Mouse (Mus musculus) G1E (cell line): ENCODE results near the gene Clec4b2. TPM values are rescaled to one million over a fixed set of nuclear protein-coding genes. Genes with fewer than 3 reads are reported as not detected.
"Not testable (repeated sequence)": the region's sequence is repeated elsewhere in the genome, so short reads cannot be mapped to it uniquely, and the experiment has no call there.

Experiments used
- ATAC-seq: 2 replicates; pipeline ENCODE4 v1.8.0; 2016; ENCODE audit warnings: mild to moderate bottlenecking; ENCODE audit not compliant: insufficient number of reproducible peaks, poor library complexity, low FRiP score, severe bottlenecking; ENCODE audit errors: extremely low read depth
- DNase-seq: peaks from one replicate; pipeline ENCODE4 v3.0.0; 2012; ENCODE audit warnings: low spot score
- H3K27me3 ChIP-seq: 2 replicates; pipeline ENCODE4 v1.6.1; 2012; ENCODE audit warnings: mild to moderate bottlenecking, low read length, inconsistent platforms; ENCODE audit not compliant: insufficient read depth
- H3K36me3 ChIP-seq: replicated peaks from 2 replicates; pipeline ENCODE3; 2012; ENCODE audit warnings: mild to moderate bottlenecking, inconsistent platforms
- H3K4me1 ChIP-seq: 2 replicates; pipeline ENCODE4 v1.6.1; 2012; ENCODE audit warnings: low read depth, low read length, inconsistent platforms, mixed read lengths; ENCODE audit not compliant: insufficient read depth
- H3K4me3 ChIP-seq: 2 replicates; pipeline ENCODE4 v1.5.1; 2012; ENCODE audit warnings: low read depth, mild to moderate bottlenecking, inconsistent platforms, low read length, moderate library complexity, mixed read lengths
- H3K9me3 ChIP-seq: replicated peaks from 2 replicates; pipeline ENCODE4 v1.6.1; 2012; ENCODE audit warnings: inconsistent platforms
- CTCF ChIP-seq: IDR thresholded peaks from 2 replicates; pipeline ENCODE4 v1.5.1; 2012; ENCODE audit warnings: low read depth, low read length, inconsistent platforms, mixed read lengths
- GATA1 ChIP-seq: IDR thresholded peaks from 2 replicates; pipeline ENCODE4 v1.6.1; 2012; ENCODE audit warnings: borderline replicate concordance, low read length, inconsistent platforms, mixed read lengths
- GATA2 ChIP-seq: IDR thresholded peaks from 2 replicates; pipeline ENCODE4 v1.6.1; 2012; ENCODE audit warnings: low read depth, low read length, inconsistent platforms, borderline replicate concordance
- POLR2AphosphoS5 ChIP-seq: IDR thresholded peaks from 2 replicates; pipeline ENCODE4 v1.6.1; 2012; ENCODE audit warnings: low read depth, low read length, inconsistent platforms; ENCODE audit not compliant: insufficient replicate concordance
- TAL1 ChIP-seq: conservative IDR thresholded peaks from 2 replicates; pipeline ENCODE4 v1.6.1; 2012; ENCODE audit warnings: low read depth, low read length, inconsistent platforms, mixed read lengths
- polyA plus RNA-seq: library from polyadenylated mRNA; stranded (reverse); fragments of >175 nt; gene quantifications from 2 replicates; pipeline ENCODE4 v1.2.3, GENCODE M21; 2012
- total RNA-seq, 2 experiments: library from RNA; stranded (forward) in 1 of 2; stranded (reverse) in 1 of 2; fragments of 200-1000 nt in 1 of 2; fragments of >200 nt in 1 of 2; fragmentation: Nextera tagmentation in 1 of 2; gene quantifications; 2 replicates each; pipeline ENCODE4 v1.2.3; 2014 to 2017

Clec4b2 gene
- total and polyA plus RNA-seq, 3 experiments = not detected

DNA sequence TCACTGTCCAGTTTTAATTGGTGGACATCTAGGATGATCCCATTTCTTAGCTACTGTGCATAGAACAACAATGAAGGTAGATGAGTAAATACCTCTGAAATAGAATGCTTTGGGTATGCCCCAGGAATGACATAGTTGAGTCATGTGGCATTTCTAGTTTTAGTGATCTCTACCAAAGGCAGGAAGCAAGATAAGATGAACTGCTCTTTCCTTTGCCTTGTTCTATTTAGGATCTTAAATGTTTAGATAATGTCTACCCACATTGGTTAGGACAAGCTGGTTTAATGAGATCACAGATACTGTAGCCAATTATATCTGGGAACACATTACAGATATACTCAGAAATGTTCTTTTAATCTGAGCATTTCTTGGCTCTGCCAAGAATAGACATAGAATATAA, 64.9 kb downstream of the Clec4b2 start:
- Histone ChIP-seq H3K36me3 (no peaks in the 10 kb centered on the region), H3K9me3 (no peaks in the 10 kb centered on the region), H3K27me3 (no peaks in the 10 kb centered on the region), H3K4me1 (no peaks in the 10 kb centered on the region), H3K4me3 (no peak overlapping the region)
- TF ChIP-seq GATA2 (no peak), POLR2AphosphoS5 (no peak), CTCF (no peak)
- DNase-seq (no peak), ATAC-seq (peak; percentile 57)

DNA sequence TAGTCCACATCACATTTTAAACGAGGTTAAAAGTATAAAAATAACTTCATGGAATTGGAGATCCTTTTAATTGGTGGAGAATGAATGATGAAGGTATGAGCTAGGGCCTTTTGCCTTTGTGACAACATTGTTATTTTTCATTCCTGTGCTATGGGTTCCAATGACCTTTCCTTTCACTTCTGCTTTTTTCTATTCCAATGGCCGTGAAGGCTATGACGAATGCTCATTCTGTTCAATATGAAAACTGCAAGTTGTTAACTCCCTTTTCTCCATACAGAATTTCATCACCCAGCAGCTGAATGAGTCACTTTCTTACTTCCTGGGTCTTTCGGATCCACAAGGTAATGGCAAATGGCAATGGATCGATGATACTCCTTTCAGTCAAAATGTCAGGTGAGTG, 71.5 kb downstream of the Clec4b2 start:
- DNase-seq (no peak), ATAC-seq (no peak)
- no peaks in the 10 kb centered on the region for H3K4me1 ChIP-seq
- H3K4me3 ChIP-seq = no peak overlapping the region
- no peaks in the 10 kb centered on the region for H3K9me3 ChIP-seq
- no peaks in the 10 kb centered on the region for H3K36me3 ChIP-seq
- TF ChIP-seq CTCF (no peak), GATA2 (no peak)
- no peaks in the 10 kb centered on the region for H3K27me3 ChIP-seq

DNA sequence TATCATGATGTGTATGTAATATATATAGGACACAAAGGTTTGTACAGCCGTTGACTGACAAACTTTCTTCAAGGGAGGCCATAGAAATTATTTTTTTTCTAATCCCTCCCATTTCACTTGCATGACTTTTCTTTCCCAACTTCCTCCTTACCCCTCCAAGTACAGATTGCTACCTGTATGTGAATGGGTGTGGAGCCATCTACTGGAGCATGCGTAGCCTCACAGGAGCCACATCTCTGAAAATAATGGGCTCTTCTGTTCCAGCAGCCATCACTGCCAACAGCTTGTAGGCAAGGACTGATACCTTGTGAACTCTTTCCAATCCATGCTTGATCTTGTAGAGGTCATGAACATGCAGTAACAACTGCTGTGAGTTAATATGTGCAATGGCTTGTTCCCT, 76.2 kb downstream of the Clec4b2 start:
- not testable (repeated sequence) for H3K27me3 ChIP-seq, H3K9me3 ChIP-seq, DNase-seq, H3K4me3 ChIP-seq, ATAC-seq, H3K36me3 ChIP-seq
- H3K4me1 ChIP-seq = peaks cover 11% of the 10 kb centered on the region

DNA sequence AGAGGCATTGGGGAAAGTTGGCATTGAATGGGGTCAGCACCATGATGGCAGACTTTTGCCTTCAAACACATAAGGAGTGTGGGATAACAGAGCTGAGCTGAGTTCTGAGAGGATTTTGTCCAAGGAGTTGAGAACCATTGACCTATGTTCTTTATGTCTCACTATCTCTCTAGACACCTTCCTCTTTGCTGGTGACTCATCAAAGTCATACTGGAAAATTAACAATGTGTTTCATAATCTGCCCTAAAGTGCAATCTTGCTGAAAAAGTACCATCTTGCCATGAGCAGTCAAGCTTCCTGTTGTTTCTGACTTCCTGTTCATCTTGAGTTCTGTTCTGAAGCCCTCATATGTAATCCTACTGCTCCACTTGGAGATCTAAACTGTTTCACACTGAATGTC, 80.0 kb downstream of the Clec4b2 start:
- DNase-seq = peak; percentile 18

More for the DNA sequence above, 80.0 kb downstream of the Clec4b2 start:
- Histone ChIP-seq H3K4me3 (no peak overlapping the region), H3K4me1 (peaks cover 15% of the 10 kb centered on the region), H3K9me3 (no peaks in the 10 kb centered on the region), H3K27me3 (no peaks in the 10 kb centered on the region), H3K36me3 (no peaks in the 10 kb centered on the region)
- peak; percentile 93 for ATAC-seq
- TF ChIP-seq GATA1 = no peak
- no peak for TF ChIP-seq CTCF
- no peak for TF ChIP-seq GATA2
- peak; percentile 48 for TF ChIP-seq TAL1
- no peak for TF ChIP-seq POLR2AphosphoS5

Other genes with a start within 250 kb of the Clec4b2 start
- gene Clec4a3, start 220.4 kb upstream of the Clec4b2 start, total RNA-seq (2014; fragmentation: Nextera tagmentation) = not detected in 2 replicates
- gene Clec4a3, start 220.4 kb upstream of the Clec4b2 start, total RNA-seq (2017) = not detected in 2 replicates
- not detected in 2 replicates for gene Clec4a3, start 220.4 kb upstream of the Clec4b2 start, polyA plus RNA-seq
- gene Clec4a4, start 182.5 kb upstream of the Clec4b2 start, total RNA-seq (2014; fragmentation: Nextera tagmentation) = not detected in 2 replicates
- gene Clec4a4, start 182.5 kb upstream of the Clec4b2 start, total RNA-seq (2017) = not detected in 2 replicates
- not detected in 2 replicates for gene Clec4a4, start 182.5 kb upstream of the Clec4b2 start, polyA plus RNA-seq
- gene Clec4b1, start 122.9 kb upstream of the Clec4b2 start, total RNA-seq (2014; fragmentation: Nextera tagmentation) = not detected in 2 replicates
- gene Clec4b1, start 122.9 kb upstream of the Clec4b2 start, total RNA-seq (2017) = not detected in 2 replicates
- not detected in 2 replicates for gene Clec4b1, start 122.9 kb upstream of the Clec4b2 start, polyA plus RNA-seq
- 1.9 TPM in 1 of 2 replicates, not detected in the other for gene Clec4a2, start 66.5 kb upstream of the Clec4b2 start, total RNA-seq (2014; fragmentation: Nextera tagmentation)
- 0.41 and 0.60 TPM in 2 replicates for gene Clec4a2, start 66.5 kb upstream of the Clec4b2 start, total RNA-seq (2017)
- gene Clec4a2, start 66.5 kb upstream of the Clec4b2 start, polyA plus RNA-seq = 0.22 TPM in 1 of 2 replicates, not detected in the other
- not detected in 2 replicates for gene Clec4n, start 57.0 kb downstream of the Clec4b2 start, total RNA-seq (2014; fragmentation: Nextera tagmentation)
- gene Clec4n, start 57.0 kb downstream of the Clec4b2 start, total RNA-seq (2017) = 1.5 and 3.5 TPM in 2 replicates
- not detected in 2 replicates for gene Clec4n, start 57.0 kb downstream of the Clec4b2 start, polyA plus RNA-seq
- gene Clec4d, start 89.2 kb downstream of the Clec4b2 start, total RNA-seq (2014; fragmentation: Nextera tagmentation) = 18.9 and 28.7 TPM in 2 replicates
- gene Clec4d, start 89.2 kb downstream of the Clec4b2 start, total RNA-seq (2017) = 12.6 and 14.1 TPM in 2 replicates
- gene Clec4d, start 89.2 kb downstream of the Clec4b2 start, polyA plus RNA-seq = 0.44 and 0.91 TPM in 2 replicates
- gene Clec4e, start 117.0 kb downstream of the Clec4b2 start, total RNA-seq (2014; fragmentation: Nextera tagmentation) = 20.8 and 24.5 TPM in 2 replicates
- 13.6 and 14.9 TPM in 2 replicates for gene Clec4e, start 117.0 kb downstream of the Clec4b2 start, total RNA-seq (2017)
- 0.20 and 0.29 TPM in 2 replicates for gene Clec4e, start 117.0 kb downstream of the Clec4b2 start, polyA plus RNA-seq
- gene Vmn2r19, start 135.4 kb downstream of the Clec4b2 start, total RNA-seq (2014; fragmentation: Nextera tagmentation) = not detected in 2 replicates
- gene Vmn2r19, start 135.4 kb downstream of the Clec4b2 start, total RNA-seq (2017) = not detected in 2 replicates
- not detected in 2 replicates for gene Vmn2r19, start 135.4 kb downstream of the Clec4b2 start, polyA plus RNA-seq
- 0.15 and 0.19 TPM in 2 replicates for gene Vmn2r20, start 245.2 kb downstream of the Clec4b2 start, total RNA-seq (2014; fragmentation: Nextera tagmentation)
- gene Vmn2r20, start 245.2 kb downstream of the Clec4b2 start, total RNA-seq (2017) = under 0.01 and 0.05 TPM in 2 replicates
- not detected in 2 replicates for gene Vmn2r20, start 245.2 kb downstream of the Clec4b2 start, polyA plus RNA-seq